Mouse (Mus musculus) urinary bladder, postnatal 36 days (tissue): ENCODE data around the gene Sh3bp1.

Source experiments
- DNase-seq, 2 experiments: peaks; one replicate each; pipeline ENCODE4 v3.0.0; 2022; ENCODE audit warnings: low spot score in 2 of 2, mixed read lengths in 1 of 2

Gene Sh3bp1

DNA sequence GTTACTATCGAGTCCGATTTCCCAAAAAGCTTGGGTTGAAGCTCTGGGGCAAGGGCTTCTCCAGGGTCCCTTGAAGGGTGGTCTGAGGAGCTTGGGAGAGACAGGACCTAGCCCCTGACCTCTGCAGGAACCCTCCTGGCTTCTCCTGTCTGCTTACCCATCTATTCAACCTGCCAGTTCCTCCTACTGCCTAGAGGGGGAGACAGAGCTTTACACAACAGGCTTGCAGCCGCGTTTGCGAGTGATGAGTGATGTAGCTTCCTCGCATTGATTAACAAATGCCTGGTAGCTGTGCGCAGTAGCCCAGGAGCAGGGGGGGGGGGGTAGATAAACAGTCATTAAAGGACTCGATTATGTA is 16.1 kb downstream of the Sh3bp1 start:
- DNase-seq, result peak in 1 of 2 experiments; percentile 68

GRCm38 (mm10) chr15:78916052-78916826 is 16.7 kb downstream of the Sh3bp1 start:
- no peak for DNase-seq

- DNase-seq, result peak in 1 of 2 experiments; percentile 2
Observed at GRCm38 (mm10) chr15:78918126-78918525, 18.6 kb downstream of the Sh3bp1 start.

DNA sequence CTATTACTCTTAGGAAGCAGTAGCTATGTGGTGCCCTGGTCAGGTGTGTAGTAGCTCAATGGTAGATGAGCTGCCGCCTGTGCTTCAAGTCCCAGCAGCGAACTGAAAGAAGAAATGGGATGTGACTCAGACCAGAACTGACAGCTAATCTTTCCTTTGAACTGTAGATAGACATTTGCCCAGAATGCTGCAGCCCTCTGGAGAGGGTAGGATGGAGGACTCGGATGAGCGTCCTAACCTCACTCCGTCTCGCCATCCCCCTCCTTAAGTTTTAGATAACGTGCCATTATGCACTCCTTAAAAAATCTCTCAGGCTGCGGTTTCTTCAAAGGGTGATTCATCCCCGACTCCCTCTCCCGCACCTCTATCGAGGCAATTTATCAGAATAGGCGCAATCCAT is 20.3 kb downstream of the Sh3bp1 start:
- no peak for DNase-seq

- no peak for DNase-seq
Observed at GRCm38 (mm10) chr15:78922700-78923099, 23.1 kb downstream of the Sh3bp1 start.

- no peak for DNase-seq
Observed at GRCm38 (mm10) chr15:78923585-78923984, 24.0 kb downstream of the Sh3bp1 start.

DNA sequence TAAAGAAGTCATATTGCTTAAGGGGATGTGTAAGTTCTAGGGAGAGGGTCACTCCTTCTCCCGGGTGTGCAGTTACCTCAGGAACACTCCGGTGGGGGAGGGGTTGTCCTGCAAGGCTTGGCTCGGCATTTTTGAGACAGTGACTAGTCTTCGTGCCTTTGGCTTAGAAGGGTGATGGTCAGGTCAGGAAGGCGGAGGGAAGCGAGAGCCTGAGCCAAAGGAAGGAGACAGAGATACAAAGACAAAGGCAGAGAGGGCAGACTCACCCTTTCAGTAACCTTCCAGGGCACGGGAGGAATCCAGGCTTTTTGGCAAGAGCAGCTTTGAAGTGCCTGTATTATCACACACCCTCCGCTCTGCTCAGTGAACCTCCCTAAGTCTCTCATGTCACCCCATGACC is 25.6 kb downstream of the Sh3bp1 start:
- DNase-seq, result no peak

GRCm38 (mm10) chr15:78926021-78926919 is 26.7 kb downstream of the Sh3bp1 start, which contains the start of gene Lgals1:
Lgals1 (plus strand) TSS chr15:78926725.
- DNase-seq, result peak; percentile 79 to 88

DNA sequence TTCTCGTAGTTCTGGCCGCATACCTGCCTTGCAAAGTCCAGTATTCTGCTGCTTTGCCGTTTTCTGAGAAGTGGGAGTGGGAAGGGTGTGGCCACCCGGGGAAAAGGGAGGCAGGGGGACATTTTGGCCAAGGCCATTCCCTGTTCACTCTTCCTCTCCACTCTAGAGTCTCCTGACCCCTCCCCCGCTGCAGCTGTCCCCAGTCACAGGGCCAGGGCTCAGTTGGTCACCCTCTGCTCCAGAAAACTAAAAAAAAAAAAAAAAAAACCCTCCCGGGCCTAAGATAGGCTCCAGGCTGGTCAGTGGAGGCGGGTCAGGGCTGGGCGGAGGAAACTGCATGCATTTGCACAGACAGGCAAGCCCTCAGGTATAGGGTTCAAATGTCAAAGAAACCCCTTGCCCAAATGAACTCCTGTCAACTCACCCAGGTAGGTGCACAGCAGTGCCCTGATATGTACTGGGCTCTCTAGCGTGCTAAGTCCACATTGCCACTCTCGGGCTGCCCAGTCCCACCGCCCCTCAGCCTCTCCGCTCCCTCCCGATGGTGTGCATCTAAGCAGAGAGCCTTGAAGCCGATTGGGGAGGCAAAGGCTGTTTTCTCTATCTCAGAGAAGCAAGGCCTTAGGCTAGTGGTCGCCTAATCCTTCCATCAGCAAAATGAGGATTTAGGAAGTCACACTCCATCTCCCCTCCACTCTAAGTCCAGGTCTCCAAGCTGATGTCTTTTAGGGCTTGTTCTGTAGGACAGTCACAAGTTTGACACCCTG is 27.6 kb downstream of the Sh3bp1 start:
- peak in 1 of 2 experiments; percentile 48 for DNase-seq

DNA sequence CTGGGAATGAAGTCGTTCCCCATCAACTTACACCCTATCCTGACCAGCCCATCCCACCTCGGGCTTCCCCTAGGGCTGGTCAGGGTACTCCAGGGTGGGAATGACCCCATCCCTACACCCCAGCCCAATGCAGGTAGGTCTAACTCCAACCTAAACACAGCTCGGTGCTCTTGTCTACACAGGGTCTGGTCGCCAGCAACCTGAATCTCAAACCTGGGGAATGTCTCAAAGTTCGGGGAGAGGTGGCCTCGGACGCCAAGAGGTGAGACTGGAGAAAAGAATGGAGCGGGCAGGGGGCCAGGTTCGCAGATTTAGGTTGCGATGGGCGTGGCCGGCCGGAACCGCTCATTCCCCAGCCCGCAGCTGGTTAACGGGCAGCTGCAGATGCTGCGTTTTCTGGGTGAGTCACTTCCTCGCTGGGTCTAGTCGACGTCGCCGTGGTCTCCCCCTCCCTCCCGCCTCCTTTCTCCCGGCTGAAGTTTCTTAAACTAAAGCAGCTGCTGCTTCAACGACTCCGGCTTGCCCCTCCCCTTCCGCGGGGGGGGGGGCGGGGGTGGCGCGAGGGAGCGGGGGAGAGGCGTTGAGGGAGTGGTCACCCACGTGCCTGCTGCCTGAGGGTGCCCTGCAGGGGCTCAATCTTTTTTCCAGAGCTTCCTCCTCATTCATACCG is 28.4 kb downstream of the Sh3bp1 start:
- peak; percentile 48 to 79 for DNase-seq

- no peak for DNase-seq
Observed at GRCm38 (mm10) chr15:78928539-78928938, 29.0 kb downstream of the Sh3bp1 start.

DNA sequence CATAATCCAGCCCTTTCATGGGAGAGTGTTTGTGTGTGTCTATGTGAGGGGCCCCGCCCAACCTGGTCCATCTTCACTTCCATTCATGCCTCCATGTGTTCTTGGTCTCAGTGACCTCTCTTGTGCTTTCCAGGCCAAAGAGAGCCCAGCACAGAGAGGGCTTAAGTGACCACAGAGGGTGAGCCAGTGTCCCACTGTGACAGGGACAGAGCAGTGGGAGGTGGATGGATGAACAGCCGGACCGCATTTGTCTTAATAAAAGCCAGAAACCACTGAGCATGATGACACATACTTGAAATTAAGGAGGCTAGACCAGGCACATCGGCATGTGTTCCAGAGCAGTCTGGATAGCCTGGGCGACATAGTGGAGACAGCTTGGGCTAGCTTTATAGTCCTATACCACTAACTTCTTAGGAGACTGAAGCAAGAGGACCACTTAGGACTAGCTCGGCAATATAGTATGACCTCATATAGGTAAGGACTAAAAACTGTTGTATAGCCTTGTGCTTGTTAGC is 30.7 kb downstream of the Sh3bp1 start:
- no peak for DNase-seq

GRCm38 (mm10) chr15:78930801-78931426 is 31.3 kb downstream of the Sh3bp1 start:
- DNase-seq, result no peak

DNA sequence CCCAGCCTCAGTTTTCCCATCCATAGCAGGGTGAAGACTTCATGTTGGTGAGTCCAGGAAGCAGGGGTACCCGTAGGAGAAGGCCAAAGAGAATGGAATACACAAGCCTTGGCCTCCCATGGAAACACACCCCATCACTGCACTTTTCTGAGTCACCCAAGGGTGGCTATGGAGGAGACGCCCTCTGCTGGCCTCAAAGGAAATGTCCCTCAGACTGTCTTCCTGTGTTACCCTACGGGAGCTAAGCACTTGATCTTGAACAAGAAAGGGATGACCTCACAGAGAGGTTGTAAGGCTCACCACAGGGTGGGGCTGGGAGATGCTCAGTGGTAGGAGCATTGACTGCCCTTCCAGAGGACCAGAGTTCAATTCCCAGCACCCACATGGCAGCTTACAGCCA is 32.0 kb downstream of the Sh3bp1 start:
- DNase-seq, result peak in 1 of 2 experiments; percentile 52

DNA sequence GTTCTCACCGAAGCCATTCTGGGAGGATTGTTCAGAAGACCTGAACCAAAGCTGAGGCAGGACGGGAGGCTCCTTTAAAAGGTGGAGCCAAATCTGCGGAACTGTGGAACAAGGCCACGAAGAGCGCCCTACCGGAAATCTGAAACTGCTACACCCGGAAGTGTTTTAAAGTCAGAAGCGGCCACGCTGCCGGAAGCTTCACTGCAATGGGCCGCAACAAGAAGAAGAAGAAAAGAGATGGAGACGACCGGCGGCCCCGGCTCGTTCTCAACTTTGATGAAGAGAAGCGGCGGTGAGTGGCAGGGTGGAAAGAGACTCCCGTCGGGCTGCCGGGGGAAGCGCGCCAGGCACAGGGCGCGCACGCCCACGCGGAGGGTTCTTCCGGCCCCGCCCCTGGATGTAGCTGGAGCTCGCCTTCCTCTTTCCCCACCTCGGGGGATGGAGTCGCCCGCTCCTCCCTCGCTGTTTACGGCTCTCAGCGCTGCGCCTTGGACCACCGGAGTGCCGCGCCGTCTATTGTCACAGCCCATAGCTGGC is 35.3 kb downstream of the Sh3bp1 start, which contains the start of gene Nol12:
TSS of gene Nol12 (plus strand) at position 150 of the 537 bp plus-strand sequence.
- DNase-seq, result peak; percentile 67 to 81

GRCm38 (mm10) chr15:78936403-78936802 is 36.8 kb downstream of the Sh3bp1 start:
- DNase-seq, result no peak

GRCm38 (mm10) chr15:78937311-78937710 is 37.7 kb downstream of the Sh3bp1 start:
- DNase-seq, result no peak

DNA sequence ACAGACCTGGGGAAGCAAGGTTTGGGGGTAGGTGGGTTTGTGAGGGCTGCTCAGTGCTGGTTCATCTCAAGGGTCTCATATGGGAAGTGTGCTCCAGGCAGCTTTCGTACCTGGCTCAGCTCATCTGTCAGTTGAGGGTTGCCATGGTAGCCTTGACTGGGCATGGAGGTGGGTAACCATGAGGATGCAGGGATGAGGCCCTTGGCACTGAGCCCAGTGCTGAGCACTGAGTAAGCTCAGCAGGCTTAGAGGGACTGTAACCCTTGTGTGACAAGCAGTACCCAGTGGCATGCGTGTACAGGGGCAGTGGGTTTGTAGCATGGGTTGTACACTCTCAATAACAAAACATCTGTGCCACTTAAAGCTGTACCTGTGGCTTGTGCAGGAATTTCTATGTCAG is 38.4 kb downstream of the Sh3bp1 start:
- DNase-seq, result no peak

- no peak for DNase-seq
Observed at GRCm38 (mm10) chr15:78940325-78940724, 40.8 kb downstream of the Sh3bp1 start.

DNA sequence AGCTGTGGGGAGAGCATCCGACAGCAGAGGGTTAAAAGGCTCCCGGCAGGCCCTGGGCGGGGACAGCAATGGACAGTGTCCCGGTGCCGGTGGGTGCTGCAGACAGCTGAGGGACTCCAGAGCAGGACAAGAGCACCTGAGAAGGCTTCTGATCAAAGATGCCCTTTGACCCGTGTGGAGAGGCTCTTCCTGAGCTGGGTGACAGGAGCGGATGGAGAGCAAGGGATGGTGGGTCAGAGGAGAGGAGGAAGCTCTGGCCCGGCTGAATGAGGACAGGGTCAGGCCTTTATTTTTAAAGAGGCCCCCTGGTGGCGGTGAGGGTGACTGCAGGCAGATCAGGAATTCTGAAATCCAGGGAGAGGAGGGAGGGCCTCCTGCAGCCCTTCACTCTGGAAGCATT is 43.1 kb downstream of the Sh3bp1 start:
- peak; percentile 75 to 80 for DNase-seq
